Mouse (Mus musculus) lung, adult 2 months (tissue): ENCODE results near the gene Stk17b. TPM values are rescaled to one million over a fixed set of nuclear protein-coding genes. Genes with fewer than 3 reads are reported as not detected.
A peak's percentile ranks its signal among the peaks of the same experiment; 100 is the strongest.

ENCODE experiments used
- DNase-seq: peaks from one replicate; pipeline ENCODE4 v3.0.0; 2022
- H3K4me1 ChIP-seq: fragments of 200-500 bp; 2 replicates; pipeline ENCODE4 v1.6.1; 2011; ENCODE audit warnings: low read length; ENCODE audit not compliant: control insufficient read depth, insufficient read depth
- H3K4me3 ChIP-seq: fragments of 200-500 bp; replicated peaks from 2 replicates; pipeline ENCODE3; 2011; ENCODE audit warnings: low read depth, mild to moderate bottlenecking, control low read depth, low read length; ENCODE audit errors: extremely low read depth
- CTCF ChIP-seq: fragments of 200-500 bp; IDR thresholded peaks from 2 replicates; pipeline ENCODE4 v1.5.1; 2011; ENCODE audit warnings: mild to moderate bottlenecking, low read length, control low read depth; ENCODE audit not compliant: insufficient read depth
- POLR2A ChIP-seq: fragments of 200-500 bp; IDR thresholded peaks from 2 replicates; pipeline ENCODE4 v1.6.1; 2011; ENCODE audit warnings: low read depth, mild to moderate bottlenecking, control low read depth, low read length, borderline replicate concordance; ENCODE audit errors: extremely low read depth
- WGBS: fragments of 180-500 bp; shearing (Covaris S2); methylation state at CpG from one replicate; pipeline ENCODE4 v1.1.7; 2018; 5-methylcytosine and 5-hydroxymethylcytosine counted together
- polyA plus RNA-seq: library from polyadenylated mRNA; depleted of rRNA; stranded (reverse); fragments of >200 nt; gene quantifications from 2 replicates; pipeline ENCODE4 v1.2.3, GENCODE M21; 2012; rRNA removed

Stk17b gene
- polyA plus RNA-seq, 1 experiment = 9.3 TPM

- TF ChIP-seq POLR2A = no peak
- 0 out of 2 replicates have a peak, but pooled peaks have one; percentile 4 for TF ChIP-seq CTCF
- WGBS = 18% methylated on average over 42 of the region's 42 CpGs
- peak; percentile 5 for DNase-seq
- H3K4me3 ChIP-seq = peak within 1 kb of the TSS; percentile 2
- H3K4me1 ChIP-seq = no peaks in the 10 kb centered on the region
Observed at GRCm38 (mm10) chr1:53706431-53707361, 78.3 kb downstream of the Stk17b start, which contains the start of gene Dnah7a. Dnah7a (minus strand) TSS chr1:53706784.

Other genes starting within 250 kb of the Stk17b start
- gene Dnah7a, start 78.4 kb downstream of the Stk17b start, polyA plus RNA-seq = 1.2 and 1.4 TPM in 2 replicates